Mouse (Mus musculus): ENCODE measurements at regions not wholly inside any gene's neighbourhood (a gene's known extent, or its start where the extent isn't known, plus 50 kb on each side); places are given as distances from the start of the nearest gene placed in this dataset.

GRCm38 (mm10) chr14:17410752-17411151 lies 249.3 kb upstream of the Thrb start:
- Histone ChIP-seq H3K4me3 (ENCODE audit: insufficient read depth, low read length) (no peak overlapping the region), H3K4me1 (ENCODE audit: control insufficient read depth, insufficient read depth, low read length) (peaks cover 21% of the 10 kb centered on the region), H3K27ac (ENCODE audit: insufficient read depth, low read depth, low read length) (0 out of 2 replicates have a peak overlapping the region, but pooled peaks have one; percentile 15)
- no peak for TF ChIP-seq POLR2A (IDR thresholded peaks at IDR 0.05; ENCODE audit: borderline replicate concordance, low read depth, low read length)
- TF ChIP-seq CTCF (IDR thresholded peaks at IDR 0.05; ENCODE audit: low read depth, low read length): no peak

GRCm38 (mm10) chr14:17411299-17411698 lies 248.8 kb upstream of the Thrb start:
- H3K4me3 ChIP-seq (ENCODE audit: insufficient read depth, low read length): no peak overlapping the region
- TF ChIP-seq CTCF (IDR thresholded peaks at IDR 0.05; ENCODE audit: low read depth, low read length) (no peak), POLR2A (IDR thresholded peaks at IDR 0.05; ENCODE audit: borderline replicate concordance, low read depth, low read length) (no peak)
- peak overlapping the region; percentile 57 for H3K27ac ChIP-seq (ENCODE audit: insufficient read depth, low read depth, low read length)
- peaks cover 21% of the 10 kb centered on the region for H3K4me1 ChIP-seq (ENCODE audit: control insufficient read depth, insufficient read depth, low read length)

DNA sequence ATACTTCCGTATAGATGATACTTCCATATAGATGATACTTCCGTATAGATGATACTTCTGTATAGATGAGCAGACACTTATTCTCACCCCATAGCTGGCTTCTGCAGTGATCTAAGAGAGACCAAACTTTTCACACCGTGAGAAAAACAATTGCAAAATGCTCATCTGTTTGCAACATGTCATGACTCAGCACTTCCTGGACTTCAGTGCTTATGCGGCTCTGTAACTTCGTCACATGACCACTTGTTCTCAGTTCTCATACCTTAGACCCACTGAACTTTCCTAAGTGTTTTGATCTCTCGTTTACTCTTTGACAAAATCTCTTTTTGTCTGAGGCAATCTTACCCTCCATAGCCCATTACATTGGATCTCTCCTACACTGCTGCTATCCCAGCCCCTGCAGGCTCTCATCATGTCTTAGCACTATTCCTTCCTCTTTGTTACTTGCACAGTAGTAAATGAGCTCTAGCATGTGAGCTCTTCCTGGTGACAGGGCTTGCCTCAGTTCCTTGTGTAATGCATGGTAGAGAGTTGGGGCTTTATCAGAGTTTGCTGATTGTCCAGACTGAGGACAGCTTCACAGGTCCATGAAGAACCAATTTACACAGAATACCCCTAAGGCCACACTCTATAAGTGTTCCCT lies 245.7 kb upstream of the Thrb start:
- peak overlapping the region; percentile 68 for H3K27ac ChIP-seq (ENCODE audit: insufficient read depth, low read depth, low read length)
- H3K4me1 ChIP-seq (ENCODE audit: control insufficient read depth, insufficient read depth, low read length): peaks cover 18% of the 10 kb centered on the region
- H3K4me3 ChIP-seq (ENCODE audit: insufficient read depth, low read length): no peak overlapping the region
- no peak for TF ChIP-seq CTCF (IDR thresholded peaks at IDR 0.05; ENCODE audit: low read depth, low read length)
- TF ChIP-seq POLR2A (IDR thresholded peaks at IDR 0.05; ENCODE audit: borderline replicate concordance, low read depth, low read length): no peak

DNA sequence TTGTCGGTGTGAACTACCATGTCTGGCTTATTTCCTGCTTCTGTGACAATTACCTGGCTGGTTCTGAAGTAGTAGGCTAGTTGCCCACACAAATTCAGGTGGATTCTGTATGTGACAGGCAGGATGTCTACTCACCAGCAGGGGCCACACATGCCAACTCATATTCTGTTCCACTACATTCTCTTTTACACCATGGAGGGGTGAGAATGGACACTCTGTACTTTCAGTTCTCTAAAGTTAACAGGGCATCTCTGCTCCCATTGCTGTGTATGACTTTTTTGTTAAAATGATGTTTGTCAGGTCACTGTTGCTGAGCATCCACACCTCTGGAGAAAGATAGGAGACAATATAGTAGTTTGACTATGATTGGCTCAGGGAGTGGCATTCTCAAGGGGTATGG lies 232.3 kb upstream of the Thrb start:
- peaks cover 13% of the 10 kb centered on the region for H3K4me1 ChIP-seq (ENCODE audit: control insufficient read depth, insufficient read depth, low read length)
- H3K27ac ChIP-seq (ENCODE audit: insufficient read depth, low read depth, low read length): no peak overlapping the region
- TF ChIP-seq CTCF (IDR thresholded peaks at IDR 0.05; ENCODE audit: low read depth, low read length) (no peak), POLR2A (IDR thresholded peaks at IDR 0.05; ENCODE audit: borderline replicate concordance, low read depth, low read length) (no peak)
- no peak overlapping the region for H3K4me3 ChIP-seq (ENCODE audit: insufficient read depth, low read length)

DNA sequence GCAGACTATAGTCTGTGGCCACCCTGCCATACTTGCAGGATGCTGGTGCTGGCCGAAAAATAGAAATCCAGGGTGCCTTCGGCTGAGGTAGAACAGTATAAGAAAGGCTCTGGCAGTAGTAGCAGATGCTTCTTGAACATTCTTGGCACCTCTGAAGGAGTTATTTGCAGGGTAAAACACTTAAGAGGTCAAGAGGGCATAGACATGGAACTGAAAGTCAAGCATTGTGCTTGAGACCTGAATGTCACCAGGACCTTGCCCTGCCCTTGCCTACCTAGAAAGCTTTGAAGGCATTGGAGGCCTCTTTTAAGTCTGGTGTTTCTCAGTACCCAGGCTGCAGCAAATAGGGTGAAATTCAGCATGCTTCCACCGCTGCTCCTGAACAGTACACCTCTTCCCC lies 230.9 kb upstream of the Thrb start:
- Histone ChIP-seq H3K27ac (ENCODE audit: insufficient read depth, low read depth, low read length) (no peak overlapping the region), H3K4me1 (ENCODE audit: control insufficient read depth, insufficient read depth, low read length) (peaks cover 13% of the 10 kb centered on the region), H3K4me3 (ENCODE audit: insufficient read depth, low read length) (no peak overlapping the region)
- TF ChIP-seq CTCF (IDR thresholded peaks at IDR 0.05; ENCODE audit: low read depth, low read length) (no peak), POLR2A (IDR thresholded peaks at IDR 0.05; ENCODE audit: borderline replicate concordance, low read depth, low read length) (no peak)

GRCm38 (mm10) chr14:17433346-17433745 lies 226.7 kb upstream of the Thrb start:
- H3K4me3 ChIP-seq (ENCODE audit: insufficient read depth, low read length): no peak overlapping the region
- no peaks in the 10 kb centered on the region for H3K4me1 ChIP-seq (ENCODE audit: control insufficient read depth, insufficient read depth, low read length)
- TF ChIP-seq POLR2A (IDR thresholded peaks at IDR 0.05; ENCODE audit: borderline replicate concordance, low read depth, low read length): no peak
- no peak for TF ChIP-seq CTCF (IDR thresholded peaks at IDR 0.05; ENCODE audit: low read depth, low read length)
- H3K27ac ChIP-seq (ENCODE audit: insufficient read depth, low read depth, low read length): no peak overlapping the region

DNA sequence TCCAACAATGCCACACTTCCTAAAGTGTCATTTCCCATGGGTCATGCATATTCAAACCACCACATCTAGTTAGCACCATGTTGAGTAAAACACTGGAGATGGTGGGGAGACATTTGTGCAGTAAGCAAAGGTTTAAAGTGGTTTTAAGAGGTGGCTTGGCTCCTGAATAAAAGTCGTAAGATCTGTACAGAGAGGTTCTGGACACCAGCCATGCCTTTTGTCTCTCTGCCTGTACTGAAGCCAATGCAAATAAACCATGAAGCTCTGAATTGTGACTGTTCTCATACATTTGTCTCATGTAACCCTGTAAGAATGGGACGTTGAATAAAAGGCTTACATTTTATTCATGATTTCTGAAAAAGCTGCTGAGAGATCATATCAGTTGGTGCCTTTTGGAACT lies 202.1 kb upstream of the Thrb start:
- H3K27ac ChIP-seq (ENCODE audit: insufficient read depth, low read depth, low read length): no peak overlapping the region
- H3K4me3 ChIP-seq (ENCODE audit: insufficient read depth, low read length): no peak overlapping the region
- no peaks in the 10 kb centered on the region for H3K4me1 ChIP-seq (ENCODE audit: control insufficient read depth, insufficient read depth, low read length)
- no peak for TF ChIP-seq CTCF (IDR thresholded peaks at IDR 0.05; ENCODE audit: low read depth, low read length)
- no peak for TF ChIP-seq POLR2A (IDR thresholded peaks at IDR 0.05; ENCODE audit: borderline replicate concordance, low read depth, low read length)

GRCm38 (mm10) chr14:17478963-17479362 lies 181.1 kb upstream of the Thrb start:
- Histone ChIP-seq H3K4me3 (ENCODE audit: insufficient read depth, low read length) (no peak overlapping the region), H3K4me1 (ENCODE audit: control insufficient read depth, insufficient read depth, low read length) (no peaks in the 10 kb centered on the region), H3K27ac (ENCODE audit: insufficient read depth, low read depth, low read length) (no peak overlapping the region)
- no peak for TF ChIP-seq CTCF (IDR thresholded peaks at IDR 0.05; ENCODE audit: low read depth, low read length)
- no peak for TF ChIP-seq POLR2A (IDR thresholded peaks at IDR 0.05; ENCODE audit: borderline replicate concordance, low read depth, low read length)

DNA sequence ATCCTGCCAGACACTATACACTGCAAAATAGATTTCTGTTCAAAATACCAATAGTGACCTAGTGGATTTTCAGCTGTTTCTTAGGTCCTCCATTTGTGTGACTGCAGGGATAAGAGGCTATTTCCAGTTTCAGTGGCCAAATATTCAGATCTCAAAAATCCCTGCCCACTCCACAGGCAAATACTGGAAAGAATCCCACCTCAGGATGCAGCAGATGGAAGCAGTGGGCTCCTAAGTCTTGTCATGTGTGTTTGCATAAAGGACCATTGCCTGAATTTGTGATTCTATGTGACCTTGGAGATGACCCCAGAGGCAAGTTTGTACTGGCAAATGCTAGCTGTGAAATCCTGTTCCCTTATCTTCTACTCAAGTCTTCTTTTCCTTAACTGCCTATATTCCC lies 175.2 kb upstream of the Thrb start:
- TF ChIP-seq CTCF (IDR thresholded peaks at IDR 0.05; ENCODE audit: low read depth, low read length) (no peak), POLR2A (IDR thresholded peaks at IDR 0.05; ENCODE audit: borderline replicate concordance, low read depth, low read length) (no peak)
- no peak overlapping the region for H3K27ac ChIP-seq (ENCODE audit: insufficient read depth, low read depth, low read length)
- no peak overlapping the region for H3K4me3 ChIP-seq (ENCODE audit: insufficient read depth, low read length)
- H3K4me1 ChIP-seq (ENCODE audit: control insufficient read depth, insufficient read depth, low read length): no peaks in the 10 kb centered on the region

DNA sequence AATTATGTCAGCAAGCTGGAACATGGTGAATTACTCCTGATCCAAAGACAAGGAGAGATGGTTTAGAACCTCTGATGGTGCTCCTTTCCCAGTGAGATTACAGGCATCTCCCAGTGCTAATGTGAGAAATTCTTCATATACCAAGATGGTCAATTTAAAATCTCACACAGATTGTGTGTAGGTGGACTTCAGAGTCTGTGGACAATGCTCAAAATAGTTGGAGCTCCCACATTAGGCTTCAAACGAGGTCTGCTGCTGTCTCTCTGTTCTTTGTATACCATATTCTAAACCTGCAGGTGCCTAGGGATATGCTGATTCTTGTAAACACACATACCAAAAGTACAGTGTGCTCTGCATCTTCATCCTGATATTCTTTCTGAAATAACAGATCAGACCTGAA lies 146.3 kb upstream of the Thrb start:
- Histone ChIP-seq H3K4me3 (ENCODE audit: insufficient read depth, low read length) (no peak overlapping the region), H3K4me1 (ENCODE audit: control insufficient read depth, insufficient read depth, low read length) (no peaks in the 10 kb centered on the region), H3K27ac (ENCODE audit: insufficient read depth, low read depth, low read length) (no peak overlapping the region)
- TF ChIP-seq CTCF (IDR thresholded peaks at IDR 0.05; ENCODE audit: low read depth, low read length): no peak
- no peak for TF ChIP-seq POLR2A (IDR thresholded peaks at IDR 0.05; ENCODE audit: borderline replicate concordance, low read depth, low read length)
